Mouse (Mus musculus): ENCODE measurements around the gene Slc2a1.

- TF ChIP-seq CTCF (IDR thresholded peaks at IDR 0.05; ENCODE audit: borderline replicate concordance, control insufficient read depth, extremely low read depth, insufficient read depth, low read length, poor library complexity), result no peak
- TF ChIP-seq POLR2A (IDR thresholded peaks at IDR 0.05; ENCODE audit: control insufficient read depth, extremely low read depth, insufficient read depth, low read length, poor library complexity), result no peak
These were observed 41.3 kb upstream of the Slc2a1 start for GRCm38 (mm10) chr4:119067204-119067603.
